Mouse (Mus musculus) neural tube, embryonic 14.5 days (tissue): ENCODE data around the gene Hoxa6. TPM values are rescaled to one million over a fixed set of nuclear protein-coding genes. Genes with fewer than 3 reads are reported as not detected.
A peak's percentile ranks its signal among the peaks of the same experiment; 100 is the strongest.

Experiments
- ATAC-seq: fragments of 200-750 bp; cut with Nextera tagmentation; 2 replicates; pipeline ENCODE4 v1.8.0; 2017; ENCODE audit warnings: low read depth, mild to moderate bottlenecking, moderate TSS enrichment, moderate library complexity
- H3K27ac ChIP-seq: fragments of 300-500 bp; sonication (generic); 2 replicates; pipeline ENCODE4 v1.5.1; 2014; ENCODE audit warnings: low read depth, mild to moderate bottlenecking, control low read depth, low read length, moderate library complexity, mixed read lengths
- H3K27me3 ChIP-seq: fragments of 300-500 bp; sonication (generic); 2 replicates; pipeline ENCODE4 v1.6.1; 2014; ENCODE audit warnings: low read length; ENCODE audit not compliant: control insufficient read depth, insufficient read depth
- H3K36me3 ChIP-seq: fragments of 300-500 bp; sonication (generic); 2 replicates; pipeline ENCODE4 v1.6.1; 2014; ENCODE audit warnings: low read length, mixed read lengths; ENCODE audit not compliant: control insufficient read depth, insufficient read depth
- H3K4me1 ChIP-seq: fragments of 300-500 bp; sonication (generic); 2 replicates; pipeline ENCODE4 v1.6.1; 2014; ENCODE audit warnings: low read length; ENCODE audit not compliant: control insufficient read depth, insufficient read depth
- H3K4me2 ChIP-seq: fragments of 300-500 bp; sonication (generic); 2 replicates; pipeline ENCODE4 v1.6.1; 2014; ENCODE audit warnings: mild to moderate bottlenecking, low read depth, low read length, control low read depth
- H3K4me3 ChIP-seq: fragments of 300-500 bp; sonication (generic); 2 replicates; pipeline ENCODE4 v1.5.1; 2014; ENCODE audit warnings: low read depth, low read length, control low read depth, mixed read lengths
- H3K9ac ChIP-seq: fragments of 300-500 bp; sonication (generic); replicated peaks from 2 replicates; pipeline ENCODE4 v1.6.1; 2014; ENCODE audit warnings: low read depth, mild to moderate bottlenecking, control low read depth, low read length, mixed read lengths
- H3K9me3 ChIP-seq: fragments of 300-500 bp; sonication (generic); 2 replicates; pipeline ENCODE4 v1.6.1; 2016; ENCODE audit warnings: low read length; ENCODE audit not compliant: control insufficient read depth
- WGBS: fragments of 180-500 bp; shearing (Covaris S2); extraction: QIAGEN DNeasy Blood & Tissue Kit; methylation state at CpG from one replicate; pipeline ENCODE4 v1.1.7; 2014; 5-methylcytosine and 5-hydroxymethylcytosine counted together
- polyA plus RNA-seq: library from polyadenylated mRNA; unstranded; fragments of >200 nt; fragmentation: Nextera tagmentation; extraction: Ambion mirVana; gene quantifications from 2 replicates; pipeline ENCODE4 v1.2.1, GENCODE M21; 2014

Hoxa6 gene
- polyA plus RNA-seq, 1 experiment from 2014 or later: 10.1 TPM

GRCm38 (mm10) chr6:52172501-52172900, 36.0 kb downstream of the Hoxa6 start:
- Histone ChIP-seq H3K27me3 (no peaks in the 10 kb centered on the region), H3K36me3 (peaks cover 7% of the 10 kb centered on the region; the same call in 1 of the 2 replicates), H3K4me2 (peak overlapping the region; percentile 65), H3K9me3 (no peaks in the 10 kb centered on the region), H3K4me3 (peak overlapping the region; percentile 25), H3K4me1 (peaks cover 83% of the 10 kb centered on the region), H3K9ac (peak overlapping the region; percentile 64), H3K27ac (peak overlapping the region; percentile 93)
- under 1% methylated on average over 32 of the region's 35 CpGs for WGBS
- peak; percentile 79 for ATAC-seq

- H3K4me1 ChIP-seq: peaks cover 83% of the 10 kb centered on the region
- peak overlapping the region; percentile 25 for H3K4me3 ChIP-seq
Measured at GRCm38 (mm10) chr6:52171938-52172337, 36.6 kb downstream of the Hoxa6 start.

GRCm38 (mm10) chr6:52171331-52171730, 37.2 kb downstream of the Hoxa6 start:
- Histone ChIP-seq H3K4me2 (peak overlapping the region; percentile 65; the same call in 1 of the 2 replicates), H3K4me3 (no peak overlapping the region), H3K9ac (peak overlapping the region; percentile 33; the same call in 1 of the 2 replicates)

More at GRCm38 (mm10) chr6:52171938-52172337, 36.6 kb downstream of the Hoxa6 start:
- 6% methylated on average over 7 of the region's 7 CpGs for WGBS
- H3K27ac ChIP-seq: peak overlapping the region; percentile 93
- ATAC-seq: no peak; the same call in 1 of the 2 replicates
- peak overlapping the region; percentile 64 for H3K9ac ChIP-seq
- H3K27me3 ChIP-seq: no peaks in the 10 kb centered on the region
- no peaks in the 10 kb centered on the region for H3K9me3 ChIP-seq
- peaks cover 7% of the 10 kb centered on the region; the same call in 1 of the 2 replicates for H3K36me3 ChIP-seq
- H3K4me2 ChIP-seq: peak overlapping the region; percentile 65

GRCm38 (mm10) chr6:52170898-52171223, 37.7 kb downstream of the Hoxa6 start:
- H3K36me3 ChIP-seq: peaks cover 7% of the 10 kb centered on the region; the same call in 1 of the 2 replicates
- 10% methylated on average over 5 of the region's 5 CpGs for WGBS
- H3K27ac ChIP-seq: peak overlapping the region; percentile 93
- no peaks in the 10 kb centered on the region for H3K27me3 ChIP-seq
- no peak for ATAC-seq
- H3K9me3 ChIP-seq: no peaks in the 10 kb centered on the region
- no peak overlapping the region for H3K4me3 ChIP-seq
- H3K4me2 ChIP-seq: peak overlapping the region; percentile 65
- H3K4me1 ChIP-seq: peaks cover 85% of the 10 kb centered on the region
- H3K9ac ChIP-seq: peak overlapping the region; percentile 33

More at GRCm38 (mm10) chr6:52171331-52171730, 37.2 kb downstream of the Hoxa6 start:
- H3K4me1 ChIP-seq: peaks cover 85% of the 10 kb centered on the region
- H3K27ac ChIP-seq: peak overlapping the region; percentile 93
- no peak for ATAC-seq
- H3K9me3 ChIP-seq: no peaks in the 10 kb centered on the region
- H3K36me3 ChIP-seq: peaks cover 7% of the 10 kb centered on the region; the same call in 1 of the 2 replicates
- no peaks in the 10 kb centered on the region for H3K27me3 ChIP-seq
- 1% methylated on average over 4 of the region's 4 CpGs for WGBS

GRCm38 (mm10) chr6:52170166-52170897, 38.2 kb downstream of the Hoxa6 start:
- 6% methylated on average over 40 of the region's 40 CpGs for WGBS
- no peak for ATAC-seq
- peak overlapping the region; percentile 65 for H3K4me2 ChIP-seq
- H3K9ac ChIP-seq: peak overlapping the region; percentile 33
- no peaks in the 10 kb centered on the region for H3K27me3 ChIP-seq
- H3K9me3 ChIP-seq: no peaks in the 10 kb centered on the region
- no peak overlapping the region; the same call in 1 of the 2 replicates for H3K4me3 ChIP-seq
- H3K27ac ChIP-seq: peak overlapping the region; percentile 93
- H3K36me3 ChIP-seq: peaks cover 7% of the 10 kb centered on the region; the same call in 1 of the 2 replicates
- H3K4me1 ChIP-seq: peaks cover 85% of the 10 kb centered on the region

- WGBS: 11% methylated on average over 16 of the region's 16 CpGs
- Histone ChIP-seq H3K9me3 (no peaks in the 10 kb centered on the region), H3K27ac (peak overlapping the region; percentile 93), H3K4me3 (no peak overlapping the region), H3K4me1 (peaks cover 87% of the 10 kb centered on the region), H3K9ac (peak overlapping the region; percentile 33), H3K36me3 (peaks cover 7% of the 10 kb centered on the region; the same call in 1 of the 2 replicates), H3K4me2 (peak overlapping the region; percentile 65), H3K27me3 (no peaks in the 10 kb centered on the region)
- ATAC-seq: no peak
Measured at GRCm38 (mm10) chr6:52169499-52170165, 38.9 kb downstream of the Hoxa6 start.

GRCm38 (mm10) chr6:52168191-52169055, 40.1 kb downstream of the Hoxa6 start:
- no peak for ATAC-seq
- Histone ChIP-seq H3K4me1 (peaks cover 91% of the 10 kb centered on the region), H3K27me3 (no peaks in the 10 kb centered on the region), H3K9me3 (no peaks in the 10 kb centered on the region), H3K9ac (peak overlapping the region; percentile 75), H3K27ac (peak overlapping the region; percentile 99), H3K4me2 (peak overlapping the region; percentile 65), H3K4me3 (peak overlapping the region; percentile 26), H3K36me3 (peaks cover 7% of the 10 kb centered on the region; the same call in 1 of the 2 replicates)
- WGBS: under 1% methylated on average over 42 of the region's 42 CpGs

GRCm38 (mm10) chr6:52167736-52168161, 40.8 kb downstream of the Hoxa6 start:
- peak overlapping the region; percentile 75 for H3K9ac ChIP-seq
- H3K27ac ChIP-seq: peak overlapping the region; percentile 99
- WGBS: 10% methylated on average over 14 of the region's 14 CpGs
- H3K27me3 ChIP-seq: no peaks in the 10 kb centered on the region
- H3K36me3 ChIP-seq: peaks cover 7% of the 10 kb centered on the region; the same call in 1 of the 2 replicates
- no peak for ATAC-seq
- peaks cover 90% of the 10 kb centered on the region for H3K4me1 ChIP-seq
- peak overlapping the region; percentile 26 for H3K4me3 ChIP-seq
- no peaks in the 10 kb centered on the region for H3K9me3 ChIP-seq
- peak overlapping the region; percentile 65 for H3K4me2 ChIP-seq
